Mouse (Mus musculus) ovary, postnatal 14 days (tissue): Measurements from ENCODE around the gene Mki67.

ENCODE experiments used
- DNase-seq: peaks from one replicate; pipeline ENCODE4 v3.0.0; 2022; ENCODE audit warnings: low spot score

Gene Mki67

DNA sequence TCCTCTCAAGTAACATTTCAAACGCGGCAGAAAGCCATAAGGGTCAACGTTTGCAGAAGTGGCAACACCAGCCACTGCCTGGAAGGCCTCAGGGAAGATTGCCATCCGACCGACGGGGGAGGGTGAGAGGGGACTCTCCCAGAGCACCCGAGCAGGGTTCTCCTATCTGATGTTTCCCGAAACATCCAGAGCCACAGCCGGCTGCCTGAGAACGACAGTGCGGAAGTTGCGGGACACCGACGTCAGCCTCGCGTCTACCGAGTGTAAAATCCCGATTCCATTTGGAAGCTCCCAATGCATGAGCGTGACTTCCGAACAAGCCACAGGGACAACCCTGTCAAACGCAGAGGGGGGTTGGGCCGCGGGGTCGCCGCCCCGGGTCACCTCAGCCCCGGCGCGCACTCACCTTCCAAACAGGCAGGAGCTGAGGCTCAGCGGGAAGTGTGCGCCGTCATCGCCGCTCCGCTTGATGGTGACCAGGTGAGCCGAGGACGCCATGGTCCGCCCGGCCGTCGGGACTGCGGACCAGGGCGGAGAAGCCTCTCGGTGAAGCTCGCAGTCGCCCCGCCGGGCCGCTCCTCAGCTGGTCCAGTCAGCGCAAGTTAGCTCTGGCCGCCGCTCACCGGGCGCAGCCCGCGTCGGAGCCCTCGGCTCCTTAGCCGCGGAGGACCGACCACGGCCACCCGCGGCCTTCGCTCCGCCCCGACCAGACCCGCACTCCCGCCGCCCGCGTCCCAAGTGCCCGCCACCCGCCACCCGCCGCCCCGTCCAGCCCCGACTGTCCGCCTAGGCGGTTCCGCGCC, at the start of gene Mki67:
TSS of gene Mki67 (minus strand) at position 720 of the 803 bp plus-strand sequence.
- peak; percentile 12 for DNase-seq

DNA sequence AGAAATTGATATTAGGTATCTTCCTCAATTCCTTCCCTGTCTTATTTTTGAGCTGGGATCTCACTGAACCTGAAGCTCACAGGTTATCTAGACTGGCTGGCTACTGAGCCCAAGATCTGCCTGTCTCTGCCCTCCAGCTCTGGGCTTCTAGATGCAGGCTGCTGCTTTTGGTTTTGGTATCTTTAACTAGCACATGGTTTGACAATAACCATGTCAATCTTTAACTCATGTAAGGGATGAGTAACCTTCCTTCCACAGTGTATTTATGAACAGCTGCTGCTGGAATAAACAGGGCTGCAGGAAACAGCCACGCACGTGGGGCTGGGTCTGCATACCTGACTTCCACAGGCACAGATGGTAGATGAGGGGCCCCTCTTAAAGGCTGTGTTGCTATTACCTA, 47.1 kb upstream of the Mki67 start:
- DNase-seq, result no peak

DNA sequence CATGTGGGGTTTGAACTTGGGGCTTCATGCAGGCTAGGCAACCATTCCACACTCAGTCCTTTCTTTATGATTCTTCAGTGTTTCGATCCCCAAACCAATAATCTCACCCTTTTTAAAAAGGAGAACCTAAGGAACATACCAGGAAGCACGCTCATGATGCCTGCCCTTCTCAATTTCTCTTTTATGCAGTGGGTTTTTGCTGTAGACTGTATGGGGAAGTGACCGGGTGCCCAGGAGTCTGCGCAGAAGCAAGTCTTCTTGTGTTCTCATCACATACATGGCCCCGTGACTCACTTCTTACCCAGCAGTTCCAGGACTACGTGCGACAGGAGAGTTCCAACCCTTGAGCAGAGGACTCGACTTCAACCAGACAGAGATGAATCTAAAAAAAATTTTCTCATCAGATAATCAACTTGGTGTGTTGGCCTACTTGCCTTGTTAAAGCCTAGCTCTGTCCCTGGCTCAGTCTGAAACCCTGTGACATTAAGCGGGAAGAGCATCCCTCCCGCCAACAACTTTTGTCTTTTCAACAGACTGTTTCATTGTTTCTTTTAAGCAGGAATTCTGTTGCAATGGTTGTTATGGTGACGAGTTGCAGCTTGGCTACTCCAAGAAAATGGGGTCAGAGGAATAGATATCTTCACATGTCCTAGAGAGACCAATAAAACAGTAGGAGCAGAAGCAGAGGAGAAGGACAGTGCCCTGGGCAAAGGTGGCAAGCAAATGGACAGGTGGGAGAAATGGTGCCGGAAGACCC, 42.8 kb upstream of the Mki67 start:
- no peak for DNase-seq

DNA sequence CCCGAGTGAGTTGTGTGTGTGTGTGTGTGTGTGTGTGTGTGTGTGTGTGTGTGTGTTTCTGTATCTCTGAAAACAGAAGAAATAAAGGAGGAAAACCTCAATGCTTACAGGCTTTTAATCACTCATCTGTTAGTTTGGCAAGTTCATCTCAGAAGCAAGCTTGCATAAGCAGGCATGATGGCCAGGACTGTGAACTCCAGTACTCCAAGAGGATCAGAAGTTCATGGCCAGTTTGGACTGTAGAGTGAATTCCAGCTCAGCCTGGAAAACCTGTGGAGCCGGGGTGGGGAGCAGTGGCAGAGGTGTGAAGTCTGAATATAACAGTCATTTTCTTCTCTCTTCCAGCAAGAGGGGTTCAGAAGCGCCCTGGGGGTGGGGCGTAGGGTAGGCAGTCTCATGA, 42.0 kb upstream of the Mki67 start:
- no peak for DNase-seq

DNA sequence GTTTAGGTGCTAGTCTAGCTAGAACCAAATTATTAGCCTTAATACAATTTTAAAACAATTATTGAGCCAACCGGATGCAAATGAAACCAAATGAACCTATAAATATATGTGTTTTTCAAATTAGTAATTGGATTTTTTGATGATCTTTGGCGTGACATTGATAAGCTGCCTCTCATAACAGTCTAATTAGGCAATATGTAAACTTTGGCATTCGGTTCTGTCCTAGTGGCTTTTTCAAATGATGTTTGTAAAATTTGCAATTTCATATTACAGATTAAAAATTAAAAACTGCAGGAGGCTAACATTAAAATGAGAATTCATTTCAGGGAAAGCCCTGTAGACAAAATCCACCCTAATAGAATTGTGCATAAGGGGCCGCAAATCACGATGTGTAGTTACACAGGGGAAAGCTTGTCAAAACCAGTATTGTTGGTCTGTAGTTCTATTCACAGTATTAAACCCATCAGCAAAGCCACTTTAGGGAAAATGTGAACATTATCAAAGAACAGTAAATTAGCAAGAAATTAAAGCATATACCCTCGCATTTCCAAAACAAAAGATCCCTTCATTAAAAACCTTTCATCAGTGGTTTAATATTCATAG, 40.9 kb upstream of the Mki67 start:
- DNase-seq, result no peak

DNA sequence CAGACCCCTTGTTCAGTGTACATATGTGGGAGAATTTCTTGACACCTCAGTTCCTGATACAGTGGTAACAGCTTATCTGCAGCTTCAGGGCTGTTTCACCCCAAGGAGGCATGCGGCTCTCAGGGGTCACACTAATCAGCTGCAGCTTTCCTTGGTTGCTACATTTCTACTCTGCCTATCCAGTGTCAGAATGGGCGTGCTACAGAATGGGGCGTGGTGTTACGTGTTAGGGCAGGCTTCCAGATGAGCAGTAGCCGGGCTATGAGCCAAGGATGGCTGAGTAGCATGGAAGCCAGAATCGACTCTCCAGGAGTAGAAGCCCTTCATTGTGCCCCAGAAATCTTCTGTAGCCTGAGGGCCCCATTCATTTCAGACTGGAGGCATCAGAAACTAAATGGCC, 32.8 kb upstream of the Mki67 start:
- peak; percentile 37 for DNase-seq

DNA sequence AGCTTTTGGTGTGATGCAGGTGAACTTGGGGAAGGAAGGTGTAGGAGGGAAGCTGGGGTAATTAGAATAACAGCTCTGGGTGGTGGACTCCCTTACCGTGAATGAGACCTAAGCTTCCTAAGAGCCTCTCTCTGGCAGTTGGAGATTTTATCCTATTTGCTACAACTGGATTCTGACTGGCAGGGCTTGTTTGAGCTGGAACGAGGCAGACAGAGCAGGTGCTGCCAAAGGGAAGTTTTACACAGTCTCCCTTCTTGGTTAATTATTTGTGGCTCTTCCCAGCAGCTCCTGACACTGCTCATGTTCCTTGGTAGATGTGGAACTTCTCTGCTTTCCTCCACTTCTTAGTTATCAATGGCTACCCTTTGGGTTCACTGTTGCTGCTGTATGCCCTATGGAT, 30.9 kb upstream of the Mki67 start:
- DNase-seq, result no peak

DNA sequence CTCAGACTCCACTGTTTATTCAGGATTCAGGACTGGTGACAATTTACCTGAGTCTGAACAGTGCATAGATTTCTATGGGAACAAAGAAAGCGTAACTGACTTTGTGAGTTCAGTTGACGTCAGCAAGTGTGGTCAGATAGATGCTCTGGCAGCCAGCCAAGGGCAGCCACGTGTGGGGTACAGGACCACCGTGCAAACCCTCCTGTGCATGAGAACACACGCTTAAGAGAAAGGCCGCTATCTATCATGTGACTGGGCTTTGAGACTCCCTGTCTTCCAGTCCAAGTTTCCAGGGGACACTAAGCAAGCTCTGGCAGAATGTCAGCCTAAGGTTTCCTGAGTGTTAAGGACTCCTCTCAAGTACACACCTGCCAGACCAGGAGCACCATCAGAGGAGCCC, 30.4 kb upstream of the Mki67 start:
- no peak for DNase-seq

DNA sequence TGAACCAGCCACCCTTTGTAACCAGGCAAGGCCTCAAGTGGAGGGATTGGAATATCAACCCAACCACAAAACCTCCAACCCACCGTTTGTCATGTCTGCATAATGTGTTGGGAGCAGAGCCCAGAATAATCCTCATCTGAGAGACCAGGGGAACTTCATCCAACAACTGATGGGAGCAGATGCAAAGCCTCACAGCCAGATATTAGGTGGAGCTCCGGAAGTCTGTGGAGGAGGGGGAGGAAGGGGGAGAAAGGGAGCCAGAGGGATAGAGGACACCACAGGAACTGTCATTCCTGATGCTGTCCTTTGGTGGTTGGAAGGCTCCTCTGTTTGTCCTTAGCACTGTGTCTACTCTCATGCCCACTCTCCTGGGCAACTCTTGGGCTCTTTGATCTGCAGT, 28.9 kb upstream of the Mki67 start:
- DNase-seq, result no peak

DNA sequence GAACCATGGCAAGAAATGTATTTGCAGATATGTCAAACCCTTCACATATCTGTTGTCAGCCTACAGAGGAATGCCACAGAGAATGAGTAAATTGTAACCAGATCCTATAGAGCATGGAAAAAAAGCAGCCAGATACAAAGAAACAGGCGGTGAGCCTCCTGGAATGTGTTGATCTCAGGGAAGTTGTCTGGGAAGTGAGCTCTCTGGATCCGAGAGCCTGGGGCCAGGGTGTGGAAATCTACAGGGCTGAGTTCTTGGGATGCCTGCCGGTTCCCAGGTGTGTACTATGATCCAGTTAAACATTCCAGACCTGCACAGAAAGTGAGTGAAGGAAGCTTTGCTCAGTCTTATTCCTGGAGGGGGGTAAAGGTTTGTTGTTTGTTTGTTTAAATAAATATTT, 24.3 kb upstream of the Mki67 start:
- DNase-seq, result no peak

DNA sequence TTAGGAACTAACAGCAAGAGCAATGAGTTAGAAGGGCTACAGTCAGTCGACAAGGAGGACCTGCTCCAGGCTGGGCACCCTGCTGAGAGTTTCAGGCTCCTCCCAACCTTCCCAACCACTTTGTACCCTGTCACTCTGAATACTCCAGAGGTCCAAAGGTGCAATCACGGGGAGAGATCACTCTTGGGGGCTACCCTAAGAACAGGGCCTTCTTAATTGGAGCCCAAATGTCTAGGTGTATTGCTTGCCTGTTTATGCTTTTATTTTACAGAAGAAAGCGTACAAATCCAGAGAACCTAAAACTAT, 20.4 kb upstream of the Mki67 start:
- DNase-seq, result no peak

DNA sequence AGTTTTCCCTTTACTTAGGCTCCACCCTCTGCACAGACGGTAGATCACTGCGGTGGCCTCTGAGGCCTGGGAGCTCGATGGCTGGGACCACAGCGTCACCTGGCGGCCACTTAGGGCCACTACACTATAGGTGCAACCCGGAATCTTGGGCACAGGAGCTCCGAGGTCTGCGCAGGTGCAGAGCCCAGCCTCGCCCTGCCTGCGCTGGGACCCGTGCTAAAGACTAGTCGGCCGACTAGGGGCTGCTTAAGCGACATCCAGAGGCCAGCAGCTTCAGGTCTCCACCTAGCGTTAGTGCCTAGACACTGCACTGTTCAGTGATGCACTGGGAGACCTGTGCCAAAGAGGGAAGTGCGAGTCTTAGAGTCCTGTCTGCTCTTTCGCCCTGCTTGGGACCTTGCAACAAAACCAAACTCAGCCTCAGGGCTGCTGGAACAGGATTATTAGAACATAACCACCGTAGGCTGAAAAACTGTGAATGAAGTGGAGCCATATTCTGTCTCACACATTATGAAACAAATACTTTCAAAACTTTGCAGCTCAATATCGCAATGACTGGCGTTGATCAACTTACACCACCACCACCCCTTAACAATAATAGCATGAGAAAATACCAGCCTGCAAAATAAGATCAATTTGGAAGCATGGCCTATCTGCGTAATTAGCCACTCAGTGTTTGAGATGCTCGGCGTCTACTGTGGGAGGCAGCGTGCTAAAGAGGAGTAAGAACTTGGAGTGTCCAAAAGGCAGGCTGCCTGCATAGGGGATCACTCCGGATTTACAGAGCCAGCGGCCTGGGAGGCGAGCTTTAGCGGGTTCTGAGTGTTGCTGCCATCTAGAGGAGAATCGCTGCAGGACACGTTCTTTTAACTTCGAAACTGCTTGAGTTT, 19.8 kb upstream of the Mki67 start:
- DNase-seq, result peak; percentile 76

DNA sequence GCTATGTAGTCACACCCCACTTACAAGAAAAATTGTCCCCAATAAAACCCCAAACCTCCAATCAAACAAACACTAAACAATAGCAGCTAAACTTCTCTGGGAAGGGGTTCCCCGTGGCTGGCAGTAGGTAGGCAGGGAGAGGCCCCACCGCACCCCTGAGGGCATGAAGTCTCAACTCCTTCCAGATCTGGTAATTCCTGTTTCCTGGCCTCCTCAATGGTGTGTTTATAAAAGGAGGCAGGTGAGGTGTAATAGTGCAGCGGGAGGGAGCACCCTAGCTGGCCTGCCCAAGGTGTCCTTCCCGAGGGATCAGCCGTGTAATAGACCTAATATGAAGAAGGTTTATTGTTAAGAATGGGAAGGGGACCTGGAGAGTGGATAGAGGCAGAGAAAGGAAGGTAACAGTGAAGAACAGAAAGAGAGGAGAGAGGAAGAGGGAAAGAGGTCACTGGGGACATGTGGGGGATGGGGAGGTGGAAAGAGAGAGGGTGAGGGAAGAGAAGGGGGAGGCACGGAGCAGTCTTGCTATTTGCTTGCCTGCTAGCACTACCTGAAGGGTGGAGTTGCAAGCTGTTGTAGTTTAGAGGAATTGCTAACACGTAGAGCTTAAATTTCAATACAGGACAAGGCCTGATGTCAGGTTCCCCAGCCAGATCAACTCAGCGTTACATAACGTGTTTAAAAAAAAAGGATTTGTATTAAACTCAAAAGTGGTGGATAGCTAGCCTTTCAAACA, 18.9 kb upstream of the Mki67 start:
- DNase-seq, result no peak

DNA sequence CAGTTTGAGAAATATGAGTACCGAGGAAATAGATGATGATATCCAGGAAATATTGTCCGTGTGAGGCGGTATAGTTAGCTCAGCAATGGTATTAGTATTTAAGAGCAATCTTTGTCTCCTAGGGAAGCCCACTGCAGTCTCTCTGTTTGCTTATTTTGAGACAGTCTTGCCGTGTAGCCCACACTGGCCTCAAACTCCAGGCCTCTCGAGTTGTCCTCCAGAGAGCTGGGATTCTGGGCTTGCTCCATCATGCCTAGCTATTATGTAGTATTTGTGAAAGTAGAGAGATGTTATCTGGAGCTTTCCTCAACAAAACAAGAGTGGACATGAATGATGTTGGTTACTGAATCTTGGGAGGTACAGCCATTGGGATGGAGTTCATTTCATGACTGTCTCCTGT, 18.2 kb upstream of the Mki67 start:
- DNase-seq, result no peak

DNA sequence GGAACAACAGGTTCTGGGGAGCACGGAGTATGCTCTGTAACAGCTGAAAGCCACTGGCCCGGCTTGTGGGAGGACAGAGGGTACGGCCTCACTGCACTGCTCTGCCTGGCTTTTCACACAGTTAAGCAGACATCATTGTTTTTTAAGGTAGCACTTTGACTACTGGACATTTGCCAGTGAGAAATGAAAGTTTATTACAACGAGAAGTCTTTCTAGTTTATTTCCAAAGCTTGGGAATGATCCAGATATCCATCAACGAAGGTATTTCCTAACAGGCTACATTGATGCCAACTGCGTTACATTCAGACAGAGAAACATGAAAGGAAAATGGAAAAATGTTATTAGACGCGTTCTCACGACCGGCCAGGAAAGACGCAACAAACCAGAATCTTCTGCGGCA, 11.9 kb upstream of the Mki67 start:
- DNase-seq, result no peak

DNA sequence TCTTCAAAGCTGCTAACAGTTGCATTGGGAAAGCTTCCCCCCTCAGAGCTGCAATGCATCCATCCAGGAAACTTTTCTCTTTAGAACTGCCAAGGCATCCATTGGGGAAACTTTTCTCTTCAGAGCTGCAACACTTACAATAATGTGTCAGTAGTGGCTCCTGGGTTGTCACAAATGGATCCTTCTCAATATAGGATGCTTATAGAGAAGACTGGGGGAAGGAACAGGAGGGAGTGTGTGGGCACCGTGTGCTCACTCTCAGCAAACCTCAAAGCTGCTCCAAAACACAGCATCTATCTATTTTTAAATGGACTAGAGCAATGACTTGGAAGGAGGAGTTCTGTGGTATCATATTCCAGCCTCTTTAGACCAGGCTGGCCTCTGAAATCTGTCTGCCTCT, 10.5 kb upstream of the Mki67 start:
- no peak for DNase-seq

DNA sequence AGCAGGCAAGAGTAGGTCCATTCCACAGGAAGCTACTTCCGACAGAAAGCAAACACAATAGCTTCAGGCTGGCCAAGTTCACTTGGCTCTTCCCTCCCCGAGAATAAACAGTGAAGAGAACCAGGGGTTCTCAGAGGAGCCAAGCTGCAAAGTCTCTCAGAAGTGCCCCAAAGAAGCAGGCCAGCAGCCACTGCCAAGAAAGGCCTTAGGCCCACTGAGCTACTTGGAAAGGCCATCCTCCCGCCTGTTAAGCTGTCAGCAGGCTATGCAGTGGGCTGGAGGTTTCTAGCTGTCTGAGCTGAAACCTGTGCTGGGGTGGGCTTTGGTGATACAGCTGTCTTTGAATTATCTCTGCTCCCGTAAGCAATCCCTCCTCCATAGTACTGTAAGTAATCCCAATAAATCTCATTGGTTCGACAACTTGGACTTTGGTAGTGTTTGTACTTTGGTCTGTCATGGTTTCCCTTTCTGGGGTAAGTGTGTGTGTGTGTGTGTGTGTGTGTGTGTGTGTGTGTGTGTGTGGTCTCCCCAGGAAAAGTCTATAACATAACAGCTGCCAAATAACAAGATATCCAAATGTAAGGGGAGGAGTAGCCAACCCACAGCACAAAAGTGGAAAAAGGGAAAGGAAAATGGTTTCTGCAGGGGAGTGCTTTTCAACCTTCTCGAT, 7.6 kb upstream of the Mki67 start:
- DNase-seq, result no peak

DNA sequence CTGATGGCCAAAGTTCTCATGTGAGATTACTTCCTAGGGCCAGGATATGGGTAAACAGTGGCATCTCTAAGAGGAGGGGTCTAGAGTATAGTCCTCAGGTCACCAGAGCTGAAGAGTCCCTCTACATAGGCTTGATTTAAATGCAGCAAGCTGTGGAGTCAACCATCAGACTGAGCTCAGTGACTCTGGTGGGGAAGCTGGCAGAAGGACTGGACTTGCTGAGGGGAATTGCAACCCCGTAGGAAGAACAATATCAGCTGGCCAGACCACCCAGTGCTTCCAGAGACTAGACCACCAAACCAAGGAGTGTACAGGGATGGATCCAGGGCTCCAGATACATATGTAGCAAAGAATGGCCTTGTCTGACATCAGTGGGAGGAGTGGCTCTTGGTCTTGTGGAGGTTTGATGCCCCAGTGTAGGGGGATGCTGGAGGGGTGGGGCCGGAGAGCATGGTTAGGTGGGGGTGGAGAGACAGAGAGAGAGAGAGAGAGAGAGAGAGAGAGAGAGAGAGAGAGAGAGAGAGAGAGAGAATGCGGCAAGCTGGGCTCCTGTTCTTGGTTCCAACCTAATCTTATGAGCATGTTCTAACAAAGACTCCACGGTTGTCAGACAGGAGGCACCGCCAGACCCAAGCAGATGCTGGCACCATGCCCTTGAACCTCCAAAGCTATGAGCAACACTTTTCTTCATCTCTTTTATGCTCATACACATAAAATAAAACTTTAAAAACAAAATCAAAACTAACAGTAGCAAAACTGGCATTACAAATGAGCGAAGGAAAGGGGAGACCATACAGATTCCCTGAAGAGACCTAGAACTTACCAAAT, 6.1 kb upstream of the Mki67 start:
- no peak for DNase-seq

DNA sequence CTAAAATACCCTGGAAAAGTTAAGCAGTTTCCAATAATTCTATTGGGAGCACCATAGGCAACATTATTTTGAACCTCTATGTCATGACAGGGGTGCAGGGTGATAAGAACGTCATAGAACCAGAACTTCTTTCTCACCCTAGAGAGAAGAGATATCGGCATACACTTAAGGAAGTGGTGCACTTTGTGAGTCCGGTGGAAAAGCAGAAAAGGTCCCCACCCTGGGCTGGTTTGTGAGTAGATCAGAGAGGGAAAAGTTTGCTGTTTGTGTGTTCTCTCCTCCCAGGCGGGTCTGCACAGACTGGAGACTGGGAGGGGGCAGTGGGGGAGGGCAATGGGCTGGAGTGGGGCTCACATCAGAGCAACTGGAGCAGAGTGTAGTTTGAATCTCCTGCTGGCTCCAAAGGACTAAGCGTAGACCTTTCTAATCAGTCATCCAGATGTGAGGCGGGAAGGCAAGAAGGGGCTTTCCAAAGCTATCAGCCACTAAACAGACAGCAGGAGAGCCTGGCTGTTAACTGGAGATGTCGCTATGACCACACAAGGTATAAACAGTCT, 5.4 kb upstream of the Mki67 start:
- DNase-seq, result no peak

DNA sequence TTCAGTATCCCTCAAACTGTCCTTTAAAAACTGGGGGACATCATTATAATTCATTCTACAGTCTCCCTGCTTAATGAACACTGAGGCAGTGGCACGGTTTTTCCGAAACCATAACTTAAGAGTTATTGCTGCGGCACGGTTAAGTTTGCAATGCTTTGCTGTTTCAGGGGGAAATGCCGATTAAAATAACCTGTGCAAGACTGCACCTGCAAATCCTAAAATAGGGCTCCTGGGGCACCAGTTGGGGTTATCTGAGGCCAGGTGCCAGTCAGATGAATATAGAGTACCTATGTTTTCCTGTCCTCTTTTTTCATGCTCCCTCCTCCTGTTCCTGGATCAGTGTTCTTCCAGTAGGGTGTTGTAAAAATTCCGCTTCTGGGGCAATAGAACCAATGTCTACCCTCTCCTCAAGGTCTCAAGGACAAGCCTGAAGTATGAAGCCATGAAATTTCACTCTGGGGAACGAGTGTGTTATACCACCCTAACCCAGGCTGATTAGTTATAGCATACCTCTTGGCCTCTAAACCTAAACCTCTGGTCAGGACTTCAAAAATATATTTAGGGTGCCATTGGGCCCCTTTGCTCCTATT, 902 bp upstream of the Mki67 start:
- DNase-seq, result no peak
